Mouse (Mus musculus) kidney, embryonic 14.5 days (tissue): ENCODE results near the gene Nol10. TPM values are rescaled to one million over a fixed set of nuclear protein-coding genes. Genes with fewer than 3 reads are reported as not detected.

Source experiments
- ATAC-seq: fragments of 200-750 bp; cut with Nextera tagmentation; 2 replicates; pipeline ENCODE4 v1.8.0; 2017; ENCODE audit warnings: moderate number of reproducible peaks, mild to moderate bottlenecking, moderate TSS enrichment, moderate library complexity; ENCODE audit not compliant: low FRiP score, low TSS enrichment
- H3K27ac ChIP-seq: fragments of 300-500 bp; sonication (generic); 2 replicates; pipeline ENCODE4 v1.5.1; 2014; ENCODE audit warnings: low read depth, mild to moderate bottlenecking, low read length, moderate library complexity, mixed read lengths
- H3K27me3 ChIP-seq: fragments of 300-500 bp; sonication (generic); 2 replicates; pipeline ENCODE4 v1.6.1; 2014; ENCODE audit warnings: mild to moderate bottlenecking, low read length; ENCODE audit not compliant: control insufficient read depth, insufficient read depth
- H3K36me3 ChIP-seq: fragments of 300-500 bp; sonication (generic); 2 replicates; pipeline ENCODE4 v1.6.1; 2014; ENCODE audit warnings: low read length, mixed read lengths; ENCODE audit not compliant: control insufficient read depth, insufficient read depth
- H3K4me1 ChIP-seq: fragments of 300-500 bp; sonication (generic); 2 replicates; pipeline ENCODE4 v1.6.1; 2014; ENCODE audit warnings: low read length, mixed read lengths; ENCODE audit not compliant: control insufficient read depth, insufficient read depth
- H3K4me2 ChIP-seq: fragments of 300-500 bp; sonication (generic); replicated peaks from 2 replicates; pipeline ENCODE4 v1.6.1; 2014; ENCODE audit warnings: low read depth, mild to moderate bottlenecking, low read length
- H3K4me3 ChIP-seq: fragments of 300-500 bp; sonication (generic); 2 replicates; pipeline ENCODE4 v1.5.1; 2014; ENCODE audit warnings: mild to moderate bottlenecking, low read length
- H3K9ac ChIP-seq: fragments of 300-500 bp; sonication (generic); 2 replicates; pipeline ENCODE4 v1.6.1; 2014; ENCODE audit warnings: low read depth, mild to moderate bottlenecking, low read length, moderate library complexity
- H3K9me3 ChIP-seq: fragments of 300-500 bp; sonication (generic); 2 replicates; pipeline ENCODE4 v1.6.1; 2016; ENCODE audit warnings: low read length; ENCODE audit not compliant: control insufficient read depth
- WGBS: fragments of 180-500 bp; shearing (Covaris S2); extraction: QIAGEN DNeasy Blood & Tissue Kit; methylation state at CpG from one replicate; pipeline ENCODE4 v1.1.7; 2014; 5-methylcytosine and 5-hydroxymethylcytosine counted together
- polyA plus RNA-seq: library from polyadenylated mRNA; unstranded; fragments of >200 nt; fragmentation: Nextera tagmentation; extraction: Ambion mirVana; gene quantifications from 2 replicates; pipeline ENCODE4 v1.2.1, GENCODE M21; 2014

The Nol10 gene
- polyA plus RNA-seq, 1 experiment from 2014 or later: 31.0 TPM

GRCm38 (mm10) chr12:17372696-17373095 is 24.4 kb downstream of the Nol10 start:
- Histone ChIP-seq H3K9me3 (no peaks in the 10 kb centered on the region), H3K4me1 (no peaks in the 10 kb centered on the region), H3K4me2 (no peak overlapping the region), H3K27me3 (no peaks in the 10 kb centered on the region), H3K4me3 (no peak overlapping the region), H3K9ac (no peak overlapping the region), H3K27ac (no peak overlapping the region), H3K36me3 (peaks cover 80% of the 10 kb centered on the region)
- 91% methylated on average over 3 of the region's 3 CpGs for WGBS
- ATAC-seq: no peak

- Histone ChIP-seq H3K36me3 (peaks cover 79% of the 10 kb centered on the region), H3K27me3 (no peaks in the 10 kb centered on the region), H3K9ac (no peak overlapping the region), H3K4me1 (no peaks in the 10 kb centered on the region), H3K27ac (no peak overlapping the region), H3K4me2 (no peak overlapping the region), H3K4me3 (no peak overlapping the region), H3K9me3 (no peaks in the 10 kb centered on the region)
- WGBS: 95% methylated on average over 5 of the region's 5 CpGs
- ATAC-seq: no peak
Measured at GRCm38 (mm10) chr12:17373470-17373975, 25.3 kb downstream of the Nol10 start.

- Histone ChIP-seq H3K9me3 (no peaks in the 10 kb centered on the region), H3K36me3 (peaks cover 67% of the 10 kb centered on the region), H3K9ac (no peak overlapping the region), H3K4me3 (no peak overlapping the region), H3K4me1 (no peaks in the 10 kb centered on the region), H3K27me3 (no peaks in the 10 kb centered on the region), H3K27ac (no peak overlapping the region), H3K4me2 (no peak overlapping the region)
- 89% methylated on average over 4 of the region's 4 CpGs for whole genome bisulfite sequencing
- no peak for ATAC-seq
Measured at GRCm38 (mm10) chr12:17375243-17375642, 27.0 kb downstream of the Nol10 start.

GRCm38 (mm10) chr12:17376521-17376920 is 28.3 kb downstream of the Nol10 start:
- Histone ChIP-seq H3K27me3 (no peaks in the 10 kb centered on the region), H3K9me3 (no peaks in the 10 kb centered on the region), H3K4me1 (no peaks in the 10 kb centered on the region), H3K9ac (no peak overlapping the region), H3K4me2 (no peak overlapping the region), H3K36me3 (peaks cover 69% of the 10 kb centered on the region), H3K27ac (no peak overlapping the region), H3K4me3 (no peak overlapping the region)
- WGBS: 93% methylated on average over 6 of the region's 6 CpGs
- no peak for ATAC-seq

- no peak overlapping the region for H3K4me2 ChIP-seq
- H3K9ac ChIP-seq: no peak overlapping the region
- peaks cover 33% of the 10 kb centered on the region for H3K36me3 ChIP-seq
- no peak overlapping the region for H3K4me3 ChIP-seq
- H3K27ac ChIP-seq: no peak overlapping the region
- H3K9me3 ChIP-seq: no peaks in the 10 kb centered on the region
- no peak for ATAC-seq
- WGBS: 94% methylated on average over 6 of the region's 6 CpGs
- H3K27me3 ChIP-seq: no peaks in the 10 kb centered on the region
- H3K4me1 ChIP-seq: peaks cover 2% of the 10 kb centered on the region; the same call in 1 of the 2 replicates
Measured at GRCm38 (mm10) chr12:17380991-17381390, 32.7 kb downstream of the Nol10 start.

GRCm38 (mm10) chr12:17382759-17383158 is 34.5 kb downstream of the Nol10 start:
- 62% methylated on average over 7 of the region's 7 CpGs for WGBS

GRCm38 (mm10) chr12:17386896-17387295 is 38.6 kb downstream of the Nol10 start:
- Histone ChIP-seq H3K9me3 (no peaks in the 10 kb centered on the region), H3K36me3 (peaks cover 3% of the 10 kb centered on the region; the same call in 1 of the 2 replicates), H3K27me3 (no peaks in the 10 kb centered on the region), H3K9ac (no peak overlapping the region), H3K27ac (no peak overlapping the region; the same call in 1 of the 2 replicates), H3K4me1 (peaks cover 19% of the 10 kb centered on the region; the same call in 1 of the 2 replicates), H3K4me3 (no peak overlapping the region), H3K4me2 (no peak overlapping the region)
- 67% methylated on average over 3 of the region's 3 CpGs for WGBS
- no peak for ATAC-seq

More at GRCm38 (mm10) chr12:17382759-17383158, 34.5 kb downstream of the Nol10 start:
- Histone ChIP-seq H3K36me3 (peaks cover 16% of the 10 kb centered on the region; the same call in 1 of the 2 replicates), H3K27me3 (no peaks in the 10 kb centered on the region), H3K4me1 (peaks cover 15% of the 10 kb centered on the region; the same call in 1 of the 2 replicates), H3K4me3 (no peak overlapping the region), H3K4me2 (no peak overlapping the region), H3K9me3 (no peaks in the 10 kb centered on the region), H3K9ac (no peak overlapping the region), H3K27ac (no peak overlapping the region)
- no peak for ATAC-seq

GRCm38 (mm10) chr12:17387332-17388135 is 39.3 kb downstream of the Nol10 start:
- no peaks in the 10 kb centered on the region for H3K27me3 ChIP-seq
- 32% methylated on average over 12 of the region's 12 CpGs for whole genome bisulfite sequencing
- no peaks in the 10 kb centered on the region for H3K9me3 ChIP-seq
- H3K27ac ChIP-seq: no peak overlapping the region
- H3K9ac ChIP-seq: no peak overlapping the region
- peaks cover 19% of the 10 kb centered on the region; the same call in 1 of the 2 replicates for H3K4me1 ChIP-seq
- peak; percentile 85 for ATAC-seq
- H3K4me3 ChIP-seq: no peak overlapping the region
- H3K4me2 ChIP-seq: no peak overlapping the region
- peaks cover 2% of the 10 kb centered on the region; the same call in 1 of the 2 replicates for H3K36me3 ChIP-seq

- no peak overlapping the region for H3K4me2 ChIP-seq
- no peak for ATAC-seq
- WGBS: 92% methylated on average over 1 of the region's 1 CpGs
Measured at GRCm38 (mm10) chr12:17388136-17388437, 39.8 kb downstream of the Nol10 start.

More at GRCm38 (mm10) chr12:17388136-17388437, 39.8 kb downstream of the Nol10 start:
- H3K9ac ChIP-seq: no peak overlapping the region
- H3K9me3 ChIP-seq: no peaks in the 10 kb centered on the region
- H3K27ac ChIP-seq: no peak overlapping the region
- H3K4me3 ChIP-seq: no peak overlapping the region
- H3K36me3 ChIP-seq: peaks cover 7% of the 10 kb centered on the region; the same call in 1 of the 2 replicates
- H3K4me1 ChIP-seq: peaks cover 19% of the 10 kb centered on the region; the same call in 1 of the 2 replicates
- H3K27me3 ChIP-seq: no peaks in the 10 kb centered on the region
